Mouse (Mus musculus) lung, postnatal 0 days (tissue): ENCODE results near the gene Gga1.

Experiments
- CTCF ChIP-seq: IDR thresholded peaks from 2 replicates; pipeline ENCODE4 v1.5.1; 2016; ENCODE audit warnings: antibody characterized with exemption, mild to moderate bottlenecking
- EP300 ChIP-seq: IDR thresholded peaks from 2 replicates; pipeline ENCODE4 v1.6.1; 2016; ENCODE audit warnings: antibody characterized with exemption, mild to moderate bottlenecking, control low read depth

DNA sequence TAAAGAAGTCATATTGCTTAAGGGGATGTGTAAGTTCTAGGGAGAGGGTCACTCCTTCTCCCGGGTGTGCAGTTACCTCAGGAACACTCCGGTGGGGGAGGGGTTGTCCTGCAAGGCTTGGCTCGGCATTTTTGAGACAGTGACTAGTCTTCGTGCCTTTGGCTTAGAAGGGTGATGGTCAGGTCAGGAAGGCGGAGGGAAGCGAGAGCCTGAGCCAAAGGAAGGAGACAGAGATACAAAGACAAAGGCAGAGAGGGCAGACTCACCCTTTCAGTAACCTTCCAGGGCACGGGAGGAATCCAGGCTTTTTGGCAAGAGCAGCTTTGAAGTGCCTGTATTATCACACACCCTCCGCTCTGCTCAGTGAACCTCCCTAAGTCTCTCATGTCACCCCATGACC lies 48.1 kb downstream of the Gga1 start:
- no peak for TF ChIP-seq CTCF
- TF ChIP-seq EP300: no peak
